Mouse (Mus musculus) intestine, embryonic 14.5 days (tissue): Measurements from ENCODE around the gene Csrp3. TPM values are rescaled to one million over a fixed set of nuclear protein-coding genes. Genes with fewer than 3 reads are reported as not detected.
A peak's percentile ranks its signal among the peaks of the same experiment; 100 is the strongest.

Experiments
- ATAC-seq: fragments of 200-750 bp; cut with Nextera tagmentation; replicated peaks from 2 replicates; pipeline ENCODE4 v1.8.0; 2017; ENCODE audit warnings: low read depth, moderate number of reproducible peaks, moderate TSS enrichment, moderate library complexity; ENCODE audit not compliant: low FRiP score, low TSS enrichment
- DNase-seq: peaks from one replicate; pipeline ENCODE4 v3.0.0-alpha.2; 2018; ENCODE audit warnings: low spot score
- H3K27ac ChIP-seq: fragments of 300-500 bp; sonication (generic); 2 replicates; pipeline ENCODE4 v1.5.1; 2014; ENCODE audit warnings: low read depth, mild to moderate bottlenecking, control low read depth
- H3K27me3 ChIP-seq: fragments of 300-500 bp; sonication (generic); replicated peaks from 2 replicates; pipeline ENCODE4 v1.6.1; 2014; ENCODE audit warnings: low read length, control low read depth; ENCODE audit not compliant: control insufficient read depth, insufficient read depth
- H3K36me3 ChIP-seq: fragments of 300-500 bp; sonication (generic); 2 replicates; pipeline ENCODE4 v1.6.1; 2014; ENCODE audit warnings: low read length, control low read depth; ENCODE audit not compliant: control insufficient read depth, insufficient read depth
- H3K4me1 ChIP-seq: fragments of 300-500 bp; sonication (generic); replicated peaks from 2 replicates; pipeline ENCODE4 v1.6.1; 2014; ENCODE audit warnings: low read length, control low read depth, mixed read lengths; ENCODE audit not compliant: control insufficient read depth, insufficient read depth
- H3K4me2 ChIP-seq: fragments of 300-500 bp; sonication (generic); 2 replicates; pipeline ENCODE4 v1.6.1; 2014; ENCODE audit warnings: low read length
- H3K4me3 ChIP-seq: fragments of 300-500 bp; sonication (generic); 2 replicates; pipeline ENCODE4 v1.5.1; 2014; ENCODE audit warnings: low read depth, low read length, control low read depth, mixed read lengths
- H3K9ac ChIP-seq: fragments of 300-500 bp; sonication (generic); 2 replicates; pipeline ENCODE4 v1.6.1; 2014; ENCODE audit warnings: mild to moderate bottlenecking, low read length
- H3K9me3 ChIP-seq: fragments of 300-500 bp; sonication (generic); 2 replicates; pipeline ENCODE4 v1.6.1; 2016; ENCODE audit warnings: low read length, control low read depth; ENCODE audit not compliant: control insufficient read depth
- WGBS: fragments of 180-500 bp; shearing (Covaris S2); extraction: QIAGEN DNeasy Blood & Tissue Kit; methylation state at CpG from one replicate; pipeline ENCODE4 v1.1.7; 2014; 5-methylcytosine and 5-hydroxymethylcytosine counted together
- polyA plus RNA-seq: library from polyadenylated mRNA; unstranded; fragments of >200 nt; fragmentation: Nextera tagmentation; extraction: Ambion mirVana; gene quantifications from 2 replicates; pipeline ENCODE4 v1.2.1, GENCODE M21; 2014

Gene Csrp3
- polyA plus RNA-seq, 1 experiment from 2014 or later: not detected

DNA sequence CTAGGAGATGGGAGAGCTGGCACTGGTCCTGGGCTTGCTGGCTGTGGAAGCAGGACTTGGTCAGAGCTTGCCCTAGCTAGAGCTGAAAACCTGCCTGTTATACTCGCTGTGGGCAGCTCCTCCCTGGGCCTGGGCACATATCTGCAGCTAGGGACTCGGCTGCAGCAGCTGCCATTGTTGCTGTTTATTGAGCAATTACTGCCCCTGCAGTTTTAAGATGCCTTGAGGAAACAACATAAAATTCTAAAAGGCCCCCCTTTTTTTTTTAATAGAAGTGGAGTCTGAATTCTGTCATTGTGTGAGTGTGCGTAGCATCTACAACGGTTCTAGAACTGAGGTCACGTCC is 36.4 kb upstream of the Csrp3 start:
- no peak for DNase-seq
- Histone ChIP-seq H3K4me3 (no peak overlapping the region), H3K27ac (no peak overlapping the region), H3K4me1 (peaks cover 18% of the 10 kb centered on the region), H3K9ac (no peak overlapping the region), H3K27me3 (0 out of 2 replicates have a peak, but pooled peaks cover 3% of the 10 kb centered on the region), H3K36me3 (no peaks in the 10 kb centered on the region), H3K9me3 (no peaks in the 10 kb centered on the region), H3K4me2 (no peak overlapping the region)
- WGBS: 62% methylated on average over 5 of the region's 5 CpGs
- ATAC-seq: no peak

DNA sequence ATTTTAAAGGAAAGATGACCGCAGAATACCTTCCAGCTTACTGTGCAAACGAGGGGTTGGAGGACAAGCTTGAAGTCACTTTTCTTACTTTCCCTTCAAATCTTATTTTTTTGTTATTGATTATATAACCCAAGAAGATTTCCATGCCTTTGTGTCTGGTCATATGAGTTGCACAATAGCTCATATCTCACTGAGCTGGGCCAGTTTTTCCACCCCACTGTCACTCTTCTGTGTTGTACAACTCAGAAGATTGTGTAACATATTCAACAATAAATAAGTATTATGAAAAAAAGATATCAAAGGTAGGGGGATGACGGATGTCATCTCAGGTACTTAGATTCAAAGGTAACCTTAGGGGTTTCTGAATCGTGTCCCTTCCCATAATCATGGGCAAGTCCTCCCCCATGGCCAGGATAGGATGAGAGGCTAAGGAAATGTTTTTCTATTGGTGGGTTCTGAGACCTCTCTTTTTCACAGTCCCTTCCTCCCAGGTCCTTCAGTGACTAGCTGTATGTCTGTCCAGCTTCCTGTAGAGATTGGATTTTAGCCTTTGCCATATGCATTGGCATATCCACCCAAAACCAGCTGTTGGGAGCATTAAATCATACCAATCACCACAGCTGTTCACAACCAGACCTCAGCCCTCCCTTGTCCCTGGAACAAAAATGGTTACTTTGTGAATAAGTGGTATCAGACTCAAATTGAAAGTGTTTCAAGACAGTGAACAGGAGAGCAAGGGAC is 35.9 kb upstream of the Csrp3 start:
- Histone ChIP-seq H3K4me1 (peaks cover 21% of the 10 kb centered on the region), H3K4me3 (no peak overlapping the region), H3K9me3 (no peaks in the 10 kb centered on the region), H3K27ac (no peak overlapping the region), H3K4me2 (no peak overlapping the region), H3K36me3 (no peaks in the 10 kb centered on the region), H3K9ac (no peak overlapping the region), H3K27me3 (0 out of 2 replicates have a peak, but pooled peaks cover 3% of the 10 kb centered on the region)
- DNase-seq (no peak), ATAC-seq (no peak)
- 87% methylated on average over 4 of the region's 4 CpGs for WGBS

DNA sequence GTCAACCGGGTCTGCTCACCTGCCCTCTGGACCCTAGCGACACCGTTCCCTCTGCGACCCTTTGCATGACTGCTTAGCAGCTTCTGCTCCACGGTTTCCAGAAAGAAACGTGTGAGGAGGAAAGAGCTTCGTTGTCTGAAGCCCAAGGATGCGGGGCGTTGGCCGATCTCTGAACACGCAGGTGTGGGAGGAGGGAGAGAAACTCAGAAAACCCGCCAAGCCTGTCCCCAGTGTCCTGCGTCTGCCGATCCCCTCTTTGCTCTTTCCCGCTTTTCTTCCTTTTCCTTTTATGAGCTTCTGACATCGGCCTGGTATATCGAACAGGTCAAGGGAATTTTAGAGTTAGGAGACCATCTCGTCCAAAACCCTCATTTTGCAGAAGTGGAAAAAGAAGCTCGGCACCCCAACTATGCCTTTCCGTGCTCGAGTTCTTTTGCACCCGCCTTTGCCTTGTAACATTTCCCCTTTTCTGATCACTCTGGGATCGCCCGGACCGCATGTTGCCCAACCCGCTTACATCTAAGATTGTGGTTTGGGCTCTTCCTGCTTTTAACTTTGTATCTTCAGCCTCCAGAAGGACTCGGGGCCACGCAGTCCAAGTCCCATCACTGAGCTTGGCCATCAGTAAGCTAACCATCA is 34.3 kb upstream of the Csrp3 start:
- Histone ChIP-seq H3K36me3 (peaks cover 7% of the 10 kb centered on the region), H3K27me3 (0 out of 2 replicates have a peak, but pooled peaks cover 3% of the 10 kb centered on the region), H3K4me3 (peak overlapping the region; percentile 80), H3K4me1 (peaks cover 21% of the 10 kb centered on the region), H3K9me3 (no peaks in the 10 kb centered on the region), H3K4me2 (peak overlapping the region; percentile 85), H3K9ac (peak overlapping the region; percentile 90), H3K27ac (0 out of 2 replicates have a peak overlapping the region, but pooled peaks have one; percentile 89)
- WGBS: 1% methylated on average over 28 of the region's 28 CpGs
- ATAC-seq (no peak), DNase-seq (peak; percentile 75)

DNA sequence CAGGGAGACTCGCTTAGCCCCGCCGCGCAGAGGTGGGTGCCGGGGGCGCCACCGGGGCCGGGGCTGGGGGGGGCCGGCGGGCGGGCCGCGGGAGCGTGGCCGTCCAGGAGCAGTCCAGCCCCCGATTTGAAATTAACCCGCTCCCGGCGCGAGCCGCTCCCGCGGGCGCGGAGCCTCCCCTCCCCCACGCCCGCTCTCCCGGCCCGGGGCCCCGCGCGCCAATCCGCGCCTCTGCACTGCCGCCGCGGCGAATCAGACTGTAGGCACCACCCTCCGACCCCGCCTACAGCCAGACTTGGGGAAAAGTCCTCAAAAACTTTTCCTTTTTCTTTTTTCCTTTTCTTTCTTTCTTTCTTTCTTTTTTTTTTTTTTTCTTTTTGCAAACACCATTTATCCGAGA is 33.7 kb upstream of the Csrp3 start, which contains the start of gene E2f8:
E2f8 (minus strand) TSS at position 111 of the 400 bp plus-strand sequence.
- peak within 1 kb of the TSS; percentile 80 for H3K4me3 ChIP-seq
- under 1% methylated on average over 38 of the region's 41 CpGs for WGBS
- H3K9ac ChIP-seq: peak within 1 kb of the TSS; percentile 90
- H3K4me2 ChIP-seq: peak within 1 kb of the TSS; percentile 85
- ATAC-seq: peak; percentile 78
- H3K36me3 ChIP-seq: peaks cover 9% of the 10 kb centered on the region
- peaks cover 21% of the 10 kb centered on the region for H3K4me1 ChIP-seq
- DNase-seq: no peak
- 0 out of 2 replicates have a peak, but pooled peaks cover 3% of the 10 kb centered on the region for H3K27me3 ChIP-seq
- H3K27ac ChIP-seq: peak within 1 kb of the TSS; percentile 89
- no peaks in the 10 kb centered on the region for H3K9me3 ChIP-seq

DNA sequence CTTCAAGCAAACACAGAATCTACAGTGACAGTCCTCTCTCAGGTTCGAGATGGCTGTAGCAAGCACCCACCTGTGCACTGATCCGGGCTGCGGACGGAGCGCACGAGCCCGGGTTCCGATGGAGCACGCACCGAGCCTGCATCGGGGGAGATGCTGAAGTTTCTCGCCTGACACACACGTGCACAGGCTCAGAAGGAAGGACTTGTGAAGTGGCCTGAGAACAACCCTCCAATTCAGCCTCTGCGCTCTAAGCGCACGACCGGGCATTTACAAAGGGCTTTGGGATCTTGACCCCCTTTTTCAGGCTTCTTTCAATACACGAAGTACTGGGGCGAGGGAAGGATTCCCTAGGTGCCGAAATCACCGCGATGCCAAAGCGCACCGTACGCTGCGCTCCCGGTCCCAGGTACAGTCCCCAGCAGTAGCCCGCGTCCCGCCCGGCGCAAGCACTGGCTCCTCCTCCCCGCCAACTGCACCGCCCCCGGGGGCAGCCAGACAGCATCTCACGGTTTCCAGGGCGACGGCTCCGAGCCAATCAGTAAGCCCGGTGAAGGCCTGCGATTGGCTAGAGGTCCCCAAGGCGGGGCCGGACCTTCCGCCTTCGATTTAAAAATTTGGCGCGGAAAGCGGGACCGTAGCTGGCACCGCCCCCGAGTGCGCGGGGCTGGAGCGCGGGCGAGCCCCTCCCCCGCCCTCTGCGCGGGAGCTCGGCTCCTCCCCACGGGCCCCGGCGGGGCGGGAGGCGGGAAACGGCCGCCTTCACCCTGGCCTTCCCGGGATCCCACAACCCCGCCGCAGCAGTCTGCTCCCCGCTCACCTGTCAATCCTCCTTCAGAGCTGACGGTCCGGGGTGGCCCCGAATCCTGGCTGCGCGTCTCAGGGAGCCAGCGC is 33.0 kb upstream of the Csrp3 start:
- Histone ChIP-seq H3K9ac (peak overlapping the region; percentile 90), H3K4me1 (peaks cover 21% of the 10 kb centered on the region), H3K4me3 (peak overlapping the region; percentile 80), H3K27me3 (0 out of 2 replicates have a peak, but pooled peaks cover 3% of the 10 kb centered on the region), H3K27ac (peak overlapping the region; percentile 89), H3K4me2 (peak overlapping the region; percentile 85), H3K9me3 (no peaks in the 10 kb centered on the region), H3K36me3 (peaks cover 11% of the 10 kb centered on the region)
- under 1% methylated on average over 77 of the region's 77 CpGs for WGBS
- ATAC-seq (peak; percentile 96), DNase-seq (peak; percentile 97)

DNA sequence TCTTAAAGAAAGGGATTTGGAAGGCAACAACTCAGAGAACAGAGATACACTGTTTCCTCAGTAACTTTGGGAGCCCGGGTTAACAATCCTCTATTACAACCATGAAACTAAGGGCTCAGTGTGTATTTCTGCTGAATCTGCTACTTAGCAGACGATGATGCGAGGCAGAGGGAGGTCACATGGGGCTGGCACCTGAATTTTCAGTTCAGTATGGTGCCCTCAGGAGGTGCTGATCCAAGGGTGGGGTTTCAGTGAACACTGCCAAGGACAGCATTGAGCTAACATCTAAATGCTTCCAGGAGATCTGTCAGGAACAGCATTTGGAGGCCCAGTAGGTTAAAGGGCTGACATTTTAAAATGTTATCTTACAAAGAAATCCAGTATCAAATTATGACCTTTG is 31.7 kb upstream of the Csrp3 start:
- peak overlapping the region; percentile 39 for H3K9ac ChIP-seq
- no peak overlapping the region; the same call in 1 of the 2 replicates for H3K27ac ChIP-seq
- peak overlapping the region; percentile 85 for H3K4me2 ChIP-seq
- peaks cover 21% of the 10 kb centered on the region for H3K4me1 ChIP-seq
- WGBS: 72% methylated on average over 3 of the region's 3 CpGs
- peaks cover 24% of the 10 kb centered on the region for H3K36me3 ChIP-seq
- H3K4me3 ChIP-seq: peak overlapping the region; percentile 25
- ATAC-seq (no peak), DNase-seq (no peak)
- no peaks in the 10 kb centered on the region for H3K9me3 ChIP-seq
- 0 out of 2 replicates have a peak, but pooled peaks cover 3% of the 10 kb centered on the region for H3K27me3 ChIP-seq

DNA sequence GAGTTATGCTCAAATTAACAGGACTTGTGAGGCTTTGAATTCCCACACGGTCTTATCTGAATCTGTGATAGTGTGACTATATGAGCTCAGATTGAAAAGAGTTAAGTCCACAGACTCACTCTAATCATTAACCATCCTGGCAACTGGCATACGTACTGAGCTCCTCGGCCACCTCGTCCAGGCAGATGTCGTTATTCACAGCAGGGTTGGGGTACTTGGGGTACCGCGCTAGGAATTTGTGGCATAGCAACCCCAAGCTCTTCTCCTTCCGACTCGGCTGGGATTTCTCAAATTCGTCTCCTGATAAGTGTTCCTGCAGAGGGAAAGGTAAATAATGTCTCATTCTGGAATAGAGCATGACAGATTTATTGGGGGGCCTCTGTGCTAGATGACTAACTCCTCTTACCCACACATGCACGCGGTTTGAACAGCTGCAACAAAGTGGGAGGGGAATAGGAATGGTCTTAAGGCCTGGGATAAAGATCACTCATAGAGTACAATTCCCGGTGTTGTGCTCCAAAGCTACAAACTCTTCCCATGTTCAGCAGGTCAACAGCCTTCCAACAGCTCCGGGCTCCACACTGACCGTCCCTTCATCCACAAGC is 30.1 kb upstream of the Csrp3 start:
- Histone ChIP-seq H3K4me2 (peak overlapping the region; percentile 85), H3K4me3 (no peak overlapping the region), H3K36me3 (peaks cover 41% of the 10 kb centered on the region)

DNA sequence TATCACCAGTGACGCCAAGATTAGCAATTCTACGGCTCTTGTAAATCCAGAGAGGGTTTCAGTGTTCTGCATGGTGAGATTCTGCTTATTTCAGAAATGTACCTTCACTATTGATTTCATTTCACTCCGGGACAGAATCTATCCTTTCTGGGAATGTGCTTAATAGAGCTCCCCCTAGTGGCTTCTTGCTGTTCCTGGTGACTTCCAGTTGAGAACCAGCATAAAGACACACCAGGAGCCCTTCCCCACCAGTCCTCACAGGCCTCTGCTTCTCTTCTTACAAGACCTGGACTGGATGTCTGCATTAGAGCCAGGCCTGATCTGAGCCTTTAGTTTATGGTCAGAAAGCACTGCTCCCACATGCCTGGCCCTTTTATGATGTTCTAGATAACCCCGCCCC is 28.7 kb upstream of the Csrp3 start:
- ATAC-seq: no peak
- 72% methylated on average over 4 of the region's 4 CpGs for WGBS
- H3K36me3 ChIP-seq: peaks cover 55% of the 10 kb centered on the region
- no peak overlapping the region for H3K4me2 ChIP-seq
- H3K27ac ChIP-seq: no peak overlapping the region
- no peak overlapping the region for H3K4me3 ChIP-seq
- H3K4me1 ChIP-seq: peaks cover 17% of the 10 kb centered on the region
- no peaks in the 10 kb centered on the region for H3K27me3 ChIP-seq
- no peaks in the 10 kb centered on the region for H3K9me3 ChIP-seq
- H3K9ac ChIP-seq: no peak overlapping the region
- no peak for DNase-seq

More for the DNA sequence above, 30.1 kb upstream of the Csrp3 start:
- Histone ChIP-seq H3K9me3 (no peaks in the 10 kb centered on the region), H3K27ac (no peak overlapping the region), H3K27me3 (no peaks in the 10 kb centered on the region), H3K4me1 (peaks cover 21% of the 10 kb centered on the region), H3K9ac (no peak overlapping the region)
- ATAC-seq: peak; percentile 17; the same call in 1 of the 2 replicates
- 28% methylated on average over 15 of the region's 15 CpGs for WGBS
- peak; percentile 71 for DNase-seq
